Mouse (Mus musculus) limb, embryonic 11.5 days (tissue): ENCODE data around the gene Tarbp2. TPM values are rescaled to one million over a fixed set of nuclear protein-coding genes. Genes with fewer than 3 reads are reported as not detected.

ENCODE experiments used
- ATAC-seq: fragments of 200-750 bp; cut with Nextera tagmentation; 2 replicates; pipeline ENCODE4 v1.8.0; 2017; ENCODE audit warnings: low read depth; ENCODE audit not compliant: insufficient number of reproducible peaks, low FRiP score, low TSS enrichment
- DNase-seq: peaks from one replicate; pipeline ENCODE4 v3.0.0-alpha.2; 2015; ENCODE audit warnings: low spot score
- H3K27ac ChIP-seq: fragments of 300-500 bp; sonication (generic); replicated peaks from 2 replicates; pipeline ENCODE4 v1.5.1; 2014; ENCODE audit warnings: low read depth, mild to moderate bottlenecking, low read length
- H3K27me3 ChIP-seq: fragments of 300-500 bp; sonication (generic); 2 replicates; pipeline ENCODE4 v1.6.1; 2014; ENCODE audit warnings: mild to moderate bottlenecking, low read length, mixed read lengths; ENCODE audit not compliant: control insufficient read depth, insufficient read depth
- H3K36me3 ChIP-seq: fragments of 300-500 bp; sonication (generic); 2 replicates; pipeline ENCODE4 v1.6.1; 2014; ENCODE audit warnings: mild to moderate bottlenecking, low read length, moderate library complexity, mixed read lengths; ENCODE audit not compliant: control insufficient read depth, insufficient read depth
- H3K4me1 ChIP-seq: fragments of 300-500 bp; sonication (generic); 2 replicates; pipeline ENCODE4 v1.6.1; 2014; ENCODE audit warnings: low read length, mixed read lengths; ENCODE audit not compliant: control insufficient read depth, insufficient read depth
- H3K4me2 ChIP-seq: fragments of 300-500 bp; sonication (generic); 2 replicates; pipeline ENCODE4 v1.6.1; 2014; ENCODE audit warnings: low read depth, mild to moderate bottlenecking, moderate library complexity; ENCODE audit not compliant: severe bottlenecking
- H3K4me3 ChIP-seq: fragments of 300-500 bp; sonication (generic); 2 replicates; pipeline ENCODE4 v1.5.1; 2014; ENCODE audit warnings: low read depth, low read length
- H3K9ac ChIP-seq: fragments of 300-500 bp; sonication (generic); 2 replicates; pipeline ENCODE4 v1.6.1; 2014; ENCODE audit warnings: mild to moderate bottlenecking, low read length
- H3K9me3 ChIP-seq: fragments of 300-500 bp; sonication (generic); 2 replicates; pipeline ENCODE4 v1.6.1; 2016; ENCODE audit warnings: low read length; ENCODE audit not compliant: control insufficient read depth
- WGBS: fragments of 180-500 bp; shearing (Covaris S2); extraction: QIAGEN DNeasy Blood & Tissue Kit; methylation state at CpG from one replicate; pipeline ENCODE4 v1.1.7; 2014; 5-methylcytosine and 5-hydroxymethylcytosine counted together
- polyA plus RNA-seq: library from polyadenylated mRNA; unstranded; fragments of >200 nt; fragmentation: Nextera tagmentation; extraction: Ambion mirVana; gene quantifications from 2 replicates; pipeline ENCODE4 v1.2.1, GENCODE M21; 2014

Gene Tarbp2
- polyA plus RNA-seq, 1 experiment from 2014 or later: 109 TPM

DNA sequence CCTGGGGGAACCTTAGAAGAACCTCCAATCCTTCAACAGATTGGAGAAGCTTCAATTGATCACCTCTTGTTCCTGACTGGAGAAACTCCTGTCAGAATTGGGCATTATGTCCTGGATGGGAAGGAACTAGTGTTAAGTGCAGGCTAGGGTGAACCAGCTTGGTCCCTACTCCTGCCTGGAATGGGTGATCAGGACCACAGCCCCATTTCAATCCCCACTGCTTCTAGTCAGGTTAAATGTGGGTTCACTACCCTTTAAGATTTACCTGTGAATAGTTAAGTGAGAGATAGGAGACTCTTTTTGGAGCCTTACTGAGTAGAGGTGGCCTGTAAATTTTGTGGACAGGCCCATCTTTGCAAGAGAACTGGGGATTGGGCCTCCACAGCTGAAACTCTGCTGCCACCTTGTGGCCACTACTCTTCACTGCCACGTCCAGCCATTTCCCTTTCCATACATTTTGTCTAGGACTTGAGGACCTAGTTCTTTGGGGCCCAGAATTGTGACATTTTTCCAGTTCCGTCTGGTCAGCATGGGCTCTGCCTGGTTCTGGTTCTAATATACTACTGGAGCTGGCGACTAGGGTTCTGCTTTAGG, 7.0 kb downstream of the Tarbp2 start, which contains the start of gene Npff:
TSS of gene Npff (minus strand) at position 51 of the 594 bp plus-strand sequence.
- H3K27me3 ChIP-seq: no peaks in the 10 kb centered on the region
- H3K9ac ChIP-seq: peak within 1 kb of the TSS; percentile 18; the same call in 1 of the 2 replicates
- H3K36me3 ChIP-seq: peaks cover 22% of the 10 kb centered on the region
- no peaks in the 10 kb centered on the region for H3K9me3 ChIP-seq
- no peak within 1 kb of the TSS for H3K4me2 ChIP-seq
- no peak within 1 kb of the TSS for H3K27ac ChIP-seq
- DNase-seq (peak; percentile 89), ATAC-seq (no peak)
- WGBS: 8% methylated on average over 3 of the region's 3 CpGs
- H3K4me1 ChIP-seq: no peaks in the 10 kb centered on the region
- H3K4me3 ChIP-seq: no peak within 1 kb of the TSS

- H3K4me2 ChIP-seq: no peak overlapping the region
- DNase-seq: no peak
- 83% methylated on average over 6 of the region's 6 CpGs for WGBS
- ATAC-seq: no peak
- no peaks in the 10 kb centered on the region for H3K4me1 ChIP-seq
- peaks cover 22% of the 10 kb centered on the region for H3K36me3 ChIP-seq
- H3K9me3 ChIP-seq: no peaks in the 10 kb centered on the region
- H3K27ac ChIP-seq: no peak overlapping the region
- H3K27me3 ChIP-seq: no peaks in the 10 kb centered on the region
- no peak overlapping the region for H3K4me3 ChIP-seq
- no peak overlapping the region for H3K9ac ChIP-seq
Measured at GRCm38 (mm10) chr15:102526111-102527002, 8.4 kb downstream of the Tarbp2 start.

- DNase-seq: no peak
- no peaks in the 10 kb centered on the region for H3K9me3 ChIP-seq
- no peaks in the 10 kb centered on the region for H3K4me1 ChIP-seq
- no peak for ATAC-seq
- WGBS: 74% methylated on average over 3 of the region's 3 CpGs
- H3K4me2 ChIP-seq: no peak overlapping the region
- no peak overlapping the region for H3K9ac ChIP-seq
- no peaks in the 10 kb centered on the region for H3K27me3 ChIP-seq
- H3K36me3 ChIP-seq: peaks cover 14% of the 10 kb centered on the region; the same call in 1 of the 2 replicates
- no peak overlapping the region for H3K4me3 ChIP-seq
- no peak overlapping the region for H3K27ac ChIP-seq
Measured at GRCm38 (mm10) chr15:102527936-102528335, 9.9 kb downstream of the Tarbp2 start.

GRCm38 (mm10) chr15:102528396-102528795, 10.4 kb downstream of the Tarbp2 start:
- peaks cover 14% of the 10 kb centered on the region; the same call in 1 of the 2 replicates for H3K36me3 ChIP-seq
- DNase-seq (no peak), ATAC-seq (no peak)
- H3K27ac ChIP-seq: no peak overlapping the region
- 100% methylated on average over 1 of the region's 1 CpGs for WGBS
- no peaks in the 10 kb centered on the region for H3K27me3 ChIP-seq
- H3K4me2 ChIP-seq: no peak overlapping the region
- no peak overlapping the region for H3K4me3 ChIP-seq
- no peaks in the 10 kb centered on the region for H3K4me1 ChIP-seq
- H3K9me3 ChIP-seq: no peaks in the 10 kb centered on the region
- H3K9ac ChIP-seq: no peak overlapping the region

GRCm38 (mm10) chr15:102530566-102530965, 12.6 kb downstream of the Tarbp2 start:
- Histone ChIP-seq H3K4me3 (no peak overlapping the region), H3K9me3 (no peaks in the 10 kb centered on the region), H3K27me3 (no peaks in the 10 kb centered on the region), H3K36me3 (peaks cover 11% of the 10 kb centered on the region; the same call in 1 of the 2 replicates), H3K27ac (no peak overlapping the region), H3K4me2 (no peak overlapping the region), H3K9ac (no peak overlapping the region), H3K4me1 (no peaks in the 10 kb centered on the region)
- ATAC-seq (no peak), DNase-seq (no peak)
- 85% methylated on average over 4 of the region's 4 CpGs for WGBS

DNA sequence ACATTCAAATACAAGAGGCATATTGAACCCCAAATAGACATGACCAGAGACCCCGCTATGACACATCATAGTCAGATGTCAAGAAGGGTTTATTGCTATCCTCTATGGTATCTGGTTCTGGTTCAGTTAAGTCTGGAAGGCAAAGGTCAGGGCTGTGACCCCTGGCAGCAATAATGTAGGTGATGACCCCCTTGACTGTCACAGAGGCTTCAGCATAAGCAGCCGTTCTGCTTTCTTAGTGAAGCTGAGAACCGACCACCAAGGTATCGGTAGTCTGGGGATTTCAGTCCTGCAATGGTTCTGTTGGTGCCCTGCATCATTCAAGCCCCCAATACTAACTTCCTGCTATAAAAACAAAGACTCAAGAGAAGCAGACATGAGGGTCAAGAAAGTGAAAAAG, 13.6 kb downstream of the Tarbp2 start:
- ATAC-seq (no peak), DNase-seq (no peak)

GRCm38 (mm10) chr15:102532106-102532900, 14.3 kb downstream of the Tarbp2 start:
- ATAC-seq (no peak), DNase-seq (no peak)
- no peak overlapping the region for H3K4me2 ChIP-seq
- 90% methylated on average over 3 of the region's 3 CpGs for WGBS
- H3K36me3 ChIP-seq: peaks cover 15% of the 10 kb centered on the region; the same call in 1 of the 2 replicates
- H3K4me3 ChIP-seq: no peak overlapping the region
- H3K9me3 ChIP-seq: no peaks in the 10 kb centered on the region
- H3K27ac ChIP-seq: no peak overlapping the region
- H3K27me3 ChIP-seq: no peaks in the 10 kb centered on the region
- H3K9ac ChIP-seq: no peak overlapping the region
- H3K4me1 ChIP-seq: no peaks in the 10 kb centered on the region

More for the DNA sequence above, 13.6 kb downstream of the Tarbp2 start:
- peaks cover 11% of the 10 kb centered on the region; the same call in 1 of the 2 replicates for H3K36me3 ChIP-seq
- no peak overlapping the region for H3K9ac ChIP-seq
- no peak overlapping the region for H3K4me3 ChIP-seq
- 66% methylated on average over 4 of the region's 4 CpGs for WGBS
- no peaks in the 10 kb centered on the region for H3K9me3 ChIP-seq
- no peak overlapping the region for H3K27ac ChIP-seq
- no peaks in the 10 kb centered on the region for H3K4me1 ChIP-seq
- H3K4me2 ChIP-seq: no peak overlapping the region
- no peaks in the 10 kb centered on the region for H3K27me3 ChIP-seq

- peaks cover 6% of the 10 kb centered on the region; the same call in 1 of the 2 replicates for H3K36me3 ChIP-seq
- H3K27ac ChIP-seq: no peak overlapping the region
- DNase-seq: no peak
- no peaks in the 10 kb centered on the region for H3K4me1 ChIP-seq
- no peaks in the 10 kb centered on the region for H3K9me3 ChIP-seq
- no peak overlapping the region for H3K4me3 ChIP-seq
- no peak overlapping the region for H3K9ac ChIP-seq
- H3K4me2 ChIP-seq: no peak overlapping the region
- no peaks in the 10 kb centered on the region for H3K27me3 ChIP-seq
- 78% methylated on average over 7 of the region's 7 CpGs for WGBS
- ATAC-seq: no peak
Measured at GRCm38 (mm10) chr15:102533926-102534325, 15.9 kb downstream of the Tarbp2 start.
